Mouse (Mus musculus) midbrain, embryonic 11.5 days (tissue): ENCODE measurements at regions not wholly inside any gene's neighbourhood (a gene's known extent, or its start where the extent isn't known, plus 50 kb on each side); places are given as distances from the start of the nearest gene placed in this dataset.

Experiments used
- ATAC-seq: fragments of 200-750 bp; cut with Nextera tagmentation; 2 replicates; pipeline ENCODE4 v1.8.0; 2017; ENCODE audit warnings: moderate TSS enrichment, moderate library complexity; ENCODE audit not compliant: low FRiP score
- DNase-seq: peaks from one replicate; pipeline ENCODE4 v3.0.0; 2015; ENCODE audit warnings: low spot score; ENCODE audit errors: missing footprints
- H3K27ac ChIP-seq: fragments of 300-500 bp; sonication (generic); 2 replicates; pipeline ENCODE4 v1.5.1; 2014; ENCODE audit warnings: low read depth, low read length
- H3K27me3 ChIP-seq: fragments of 300-500 bp; sonication (generic); 2 replicates; pipeline ENCODE4 v1.6.1; 2014; ENCODE audit warnings: mild to moderate bottlenecking, low read length, moderate library complexity, mixed read lengths; ENCODE audit not compliant: control insufficient read depth, insufficient read depth
- H3K36me3 ChIP-seq: fragments of 300-500 bp; sonication (generic); 2 replicates; pipeline ENCODE4 v1.6.1; 2014; ENCODE audit warnings: mild to moderate bottlenecking, low read length, moderate library complexity, mixed read lengths; ENCODE audit not compliant: control insufficient read depth, insufficient read depth
- H3K4me1 ChIP-seq: fragments of 300-500 bp; sonication (generic); 2 replicates; pipeline ENCODE4 v1.6.1; 2014; ENCODE audit warnings: low read length; ENCODE audit not compliant: control insufficient read depth, insufficient read depth
- H3K4me2 ChIP-seq: fragments of 300-500 bp; sonication (generic); 2 replicates; pipeline ENCODE4 v1.6.1; 2014; ENCODE audit warnings: mild to moderate bottlenecking, moderate library complexity
- H3K4me3 ChIP-seq: fragments of 300-500 bp; sonication (generic); 2 replicates; pipeline ENCODE4 v1.5.1; 2014; ENCODE audit warnings: low read depth, low read length
- H3K9ac ChIP-seq: fragments of 300-500 bp; sonication (generic); 2 replicates; pipeline ENCODE4 v1.6.1; 2014; ENCODE audit warnings: low read length
- H3K9me3 ChIP-seq: fragments of 300-500 bp; sonication (generic); 2 replicates; pipeline ENCODE4 v1.6.1; 2016; ENCODE audit warnings: low read length; ENCODE audit not compliant: control insufficient read depth
- WGBS: fragments of 180-500 bp; shearing (Covaris S2); extraction: QIAGEN DNeasy Blood & Tissue Kit; methylation state at CpG from one replicate; pipeline ENCODE4 v1.1.7; 2014; 5-methylcytosine and 5-hydroxymethylcytosine counted together

- H3K4me2 ChIP-seq: no peak overlapping the region
- H3K4me1 ChIP-seq: peaks cover 5% of the 10 kb centered on the region; the same call in 1 of the 2 replicates
- no peaks in the 10 kb centered on the region for H3K9me3 ChIP-seq
- H3K9ac ChIP-seq: no peak overlapping the region
- no peak overlapping the region for H3K27ac ChIP-seq
- ATAC-seq (no peak), DNase-seq (peak; percentile 84)
- H3K4me3 ChIP-seq: no peak overlapping the region
- H3K27me3 ChIP-seq: no peaks in the 10 kb centered on the region
- no peaks in the 10 kb centered on the region for H3K36me3 ChIP-seq
- WGBS: 26% methylated on average over 7 of the region's 7 CpGs
These were observed 370.4 kb upstream of the Tbx3 start for GRCm38 (mm10) chr5:119300106-119300505.

GRCm38 (mm10) chr5:119301539-119301938 is 368.9 kb upstream of the Tbx3 start:
- DNase-seq: peak; percentile 85
- Histone ChIP-seq H3K27me3 (no peaks in the 10 kb centered on the region), H3K4me2 (no peak overlapping the region), H3K4me3 (no peak overlapping the region), H3K9me3 (no peaks in the 10 kb centered on the region), H3K4me1 (peaks cover 5% of the 10 kb centered on the region; the same call in 1 of the 2 replicates), H3K36me3 (no peaks in the 10 kb centered on the region), H3K27ac (no peak overlapping the region), H3K9ac (no peak overlapping the region)
- 33% methylated on average over 5 of the region's 5 CpGs for WGBS
- no peak for ATAC-seq

GRCm38 (mm10) chr5:119304721-119305120 is 365.7 kb upstream of the Tbx3 start:
- Histone ChIP-seq H3K4me1 (peaks cover 5% of the 10 kb centered on the region; the same call in 1 of the 2 replicates), H3K36me3 (no peaks in the 10 kb centered on the region), H3K9ac (no peak overlapping the region), H3K4me2 (no peak overlapping the region), H3K4me3 (no peak overlapping the region), H3K27ac (no peak overlapping the region), H3K27me3 (no peaks in the 10 kb centered on the region), H3K9me3 (no peaks in the 10 kb centered on the region)
- ATAC-seq (no peak), DNase-seq (peak; percentile 75)
- WGBS: 12% methylated on average over 5 of the region's 5 CpGs

- WGBS: 92% methylated on average over 6 of the region's 6 CpGs
These were observed 362.7 kb upstream of the Tbx3 start for GRCm38 (mm10) chr5:119307768-119308167.

GRCm38 (mm10) chr5:119310178-119310930 is 360.1 kb upstream of the Tbx3 start:
- WGBS: 71% methylated on average over 11 of the region's 11 CpGs
- no peak for ATAC-seq

More at GRCm38 (mm10) chr5:119307768-119308167, 362.7 kb upstream of the Tbx3 start:
- no peak overlapping the region for H3K4me2 ChIP-seq
- no peaks in the 10 kb centered on the region for H3K9me3 ChIP-seq
- no peak overlapping the region for H3K27ac ChIP-seq
- H3K4me1 ChIP-seq: peaks cover 2% of the 10 kb centered on the region; the same call in 1 of the 2 replicates
- no peaks in the 10 kb centered on the region for H3K27me3 ChIP-seq
- DNase-seq: no peak
- H3K9ac ChIP-seq: no peak overlapping the region
- no peaks in the 10 kb centered on the region for H3K36me3 ChIP-seq
- H3K4me3 ChIP-seq: no peak overlapping the region
- ATAC-seq: no peak

GRCm38 (mm10) chr5:119312808-119313207 is 357.7 kb upstream of the Tbx3 start:
- Histone ChIP-seq H3K27ac (no peak overlapping the region), H3K4me2 (no peak overlapping the region), H3K9ac (no peak overlapping the region), H3K27me3 (no peaks in the 10 kb centered on the region), H3K4me1 (no peaks in the 10 kb centered on the region), H3K9me3 (no peaks in the 10 kb centered on the region), H3K4me3 (no peak overlapping the region), H3K36me3 (no peaks in the 10 kb centered on the region)
- no peak for ATAC-seq
- DNase-seq: peak; percentile 47
- 86% methylated on average over 14 of the region's 14 CpGs for WGBS

More at GRCm38 (mm10) chr5:119310178-119310930, 360.1 kb upstream of the Tbx3 start:
- no peak overlapping the region for H3K4me2 ChIP-seq
- no peak overlapping the region for H3K9ac ChIP-seq
- no peaks in the 10 kb centered on the region for H3K4me1 ChIP-seq
- H3K36me3 ChIP-seq: no peaks in the 10 kb centered on the region
- peak; percentile 66 for DNase-seq
- no peak overlapping the region for H3K27ac ChIP-seq
- H3K9me3 ChIP-seq: no peaks in the 10 kb centered on the region
- no peak overlapping the region for H3K4me3 ChIP-seq
- H3K27me3 ChIP-seq: no peaks in the 10 kb centered on the region

GRCm38 (mm10) chr5:119315149-119315548 is 355.3 kb upstream of the Tbx3 start:
- H3K4me3 ChIP-seq: no peak overlapping the region
- H3K36me3 ChIP-seq: no peaks in the 10 kb centered on the region
- H3K4me1 ChIP-seq: no peaks in the 10 kb centered on the region
- no peak overlapping the region for H3K4me2 ChIP-seq
- H3K9ac ChIP-seq: no peak overlapping the region
- no peaks in the 10 kb centered on the region for H3K9me3 ChIP-seq
- no peak for ATAC-seq
- no peaks in the 10 kb centered on the region for H3K27me3 ChIP-seq
- WGBS: 89% methylated on average over 7 of the region's 7 CpGs
- no peak overlapping the region for H3K27ac ChIP-seq
- DNase-seq: no peak

GRCm38 (mm10) chr5:119317617-119318016 is 352.9 kb upstream of the Tbx3 start:
- ATAC-seq (no peak), DNase-seq (no peak)
- WGBS: 88% methylated on average over 11 of the region's 11 CpGs
- H3K27ac ChIP-seq: no peak overlapping the region
- no peaks in the 10 kb centered on the region for H3K36me3 ChIP-seq
- no peaks in the 10 kb centered on the region for H3K9me3 ChIP-seq
- no peak overlapping the region for H3K4me3 ChIP-seq
- H3K9ac ChIP-seq: no peak overlapping the region
- no peak overlapping the region for H3K4me2 ChIP-seq
- no peaks in the 10 kb centered on the region for H3K27me3 ChIP-seq
- no peaks in the 10 kb centered on the region for H3K4me1 ChIP-seq

GRCm38 (mm10) chr5:119321368-119322144 is 348.9 kb upstream of the Tbx3 start:
- H3K27ac ChIP-seq: no peak overlapping the region
- H3K4me2 ChIP-seq: no peak overlapping the region
- H3K36me3 ChIP-seq: no peaks in the 10 kb centered on the region
- H3K9ac ChIP-seq: no peak overlapping the region
- DNase-seq (no peak), ATAC-seq (no peak)
- no peaks in the 10 kb centered on the region for H3K4me1 ChIP-seq
- 0 out of 2 replicates have a peak, but pooled peaks cover 2% of the 10 kb centered on the region for H3K27me3 ChIP-seq
- 84% methylated on average over 10 of the region's 10 CpGs for WGBS
- no peaks in the 10 kb centered on the region for H3K9me3 ChIP-seq
- no peak overlapping the region for H3K4me3 ChIP-seq
